Mouse (Mus musculus) C2C12 (cell line): Measurements from ENCODE around the gene Smyd5.

Experiments used
- CEBPB ChIP-seq: IDR thresholded peaks from one replicate; pipeline ENCODE4 v1.6.1; 2011; ENCODE audit warnings: low read depth, mild to moderate bottlenecking, control low read depth, moderate library complexity
- CTCF ChIP-seq: IDR thresholded peaks from one replicate; pipeline ENCODE4 v1.5.1; 2011; ENCODE audit not compliant: control insufficient read depth, insufficient read depth, insufficient read length
- FOSL1 ChIP-seq: IDR thresholded peaks from one replicate; pipeline ENCODE4 v1.8.0; 2011; ENCODE audit warnings: mild to moderate bottlenecking, low read length; ENCODE audit not compliant: poor library complexity, insufficient read depth, severe bottlenecking
- MAX ChIP-seq: IDR thresholded peaks from one replicate; pipeline ENCODE4 v1.6.1; 2011; ENCODE audit warnings: mild to moderate bottlenecking, control low read depth
- MYOG ChIP-seq: IDR thresholded peaks from one replicate; pipeline ENCODE4 v1.6.1; 2011; ENCODE audit not compliant: control insufficient read depth, insufficient read length; ENCODE audit errors: extremely low read depth
- USF1 ChIP-seq: IDR thresholded peaks from one replicate; pipeline ENCODE4 v1.6.1; 2011; ENCODE audit warnings: low read depth, mild to moderate bottlenecking, control low read depth, moderate library complexity

- peak; percentile 38 for TF ChIP-seq CTCF
- no peak for TF ChIP-seq CEBPB
- no peak for TF ChIP-seq MYOG
- no peak for TF ChIP-seq USF1
- TF ChIP-seq MAX = no peak
- no peak for TF ChIP-seq FOSL1
Observed at GRCm38 (mm10) chr6:85397165-85397564, 34.6 kb upstream of the Smyd5 start.
